Mouse (Mus musculus): ENCODE data around the gene Fcrlb. TPM values are rescaled to one million over a fixed set of nuclear protein-coding genes. Genes with fewer than 3 reads are reported as not detected.

Fcrlb gene
- polyA plus RNA-seq, 1 experiment from 2014 or later, result 0.32 TPM

DNA sequence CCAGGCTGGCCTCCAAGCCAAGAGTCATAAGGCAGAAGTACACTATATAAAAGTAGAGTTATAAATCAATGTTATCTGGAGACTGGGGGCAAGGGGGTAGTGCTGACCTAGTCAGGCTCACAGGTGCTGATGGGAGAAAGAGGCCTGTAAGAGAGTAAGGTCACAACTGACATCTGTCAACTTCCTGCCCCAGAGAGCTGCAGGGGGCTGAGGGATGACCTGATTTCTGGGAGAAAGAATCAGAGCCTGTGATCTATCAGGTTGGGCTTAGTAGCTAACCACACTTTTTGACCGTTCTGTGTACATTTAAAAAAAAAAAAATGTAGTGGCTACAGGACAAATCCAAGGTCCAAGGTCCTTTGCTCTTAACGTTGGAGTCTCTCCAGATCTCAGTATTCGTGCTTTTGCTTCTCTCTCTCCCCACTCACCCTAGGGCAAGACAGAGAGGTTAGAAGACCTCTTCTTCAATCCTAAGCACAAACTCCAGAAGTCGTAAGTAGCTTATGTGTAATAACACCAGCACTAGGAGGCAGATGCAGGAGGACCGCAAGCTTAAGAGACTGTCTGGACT is 29.7 kb downstream of the Fcrlb start:
- WGBS, result 73% methylated on average over 5 of the region's 5 CpGs
- H3K27ac ChIP-seq, result 0 out of 2 replicates have a peak overlapping the region, but pooled peaks have one; percentile 28
- TF ChIP-seq CTCF (IDR thresholded peaks at IDR 0.05; ENCODE audit: low read depth), result no peak

DNA sequence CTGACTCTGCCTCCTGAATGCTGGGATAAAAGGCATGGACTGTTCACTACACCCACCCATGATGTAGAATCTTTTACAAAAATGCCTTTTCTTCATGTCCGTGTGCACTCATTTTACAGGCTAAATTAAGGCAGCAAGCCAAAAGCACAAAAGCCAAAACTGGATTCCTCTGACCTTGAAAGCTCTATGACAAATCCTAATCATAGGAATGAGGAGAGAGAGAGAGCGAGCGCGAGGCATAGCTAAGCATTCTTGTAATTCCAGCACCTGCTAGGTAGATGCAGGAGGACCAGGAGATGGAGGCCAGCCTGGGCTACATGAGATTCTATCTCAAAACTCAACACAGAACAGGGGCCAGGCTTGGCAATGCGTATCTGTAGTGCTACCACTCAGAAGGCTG is 35.8 kb downstream of the Fcrlb start:
- Histone ChIP-seq H3K9me3 (replicated peaks; ENCODE audit: low read length) (no peaks in the 10 kb centered on the region), H3K27ac (no peak overlapping the region), H3K36me3 (ENCODE audit: insufficient read depth, low read length) (peaks cover 18% of the 10 kb centered on the region), H3K4me2 (ENCODE audit: low read length) (no peak overlapping the region), H3K4me1 (replicated peaks; ENCODE audit: insufficient read depth, low read length) (no peaks in the 10 kb centered on the region), H3K9ac (ENCODE audit: low read depth, low read length) (no peak overlapping the region), H3K4me3 (replicated peaks; ENCODE audit: low read depth, low read length) (no peak overlapping the region), H3K27me3 (ENCODE audit: insufficient read depth, low read length) (no peaks in the 10 kb centered on the region)
- no peak for ATAC-seq (replicated peaks; ENCODE audit: low FRiP score, low read depth)
- DNase-seq (ENCODE audit: low spot score), result no peak
- 93% methylated on average over 5 of the region's 5 CpGs for WGBS
- TF ChIP-seq CTCF (IDR thresholded peaks at IDR 0.05; ENCODE audit: low read depth), result no peak

More for the DNA sequence above, 29.7 kb downstream of the Fcrlb start:
- Histone ChIP-seq H3K4me1 (replicated peaks; ENCODE audit: insufficient read depth, low read length) (no peaks in the 10 kb centered on the region), H3K9ac (ENCODE audit: low read depth, low read length) (no peak overlapping the region), H3K27me3 (ENCODE audit: insufficient read depth, low read length) (no peaks in the 10 kb centered on the region), H3K4me2 (ENCODE audit: low read length) (no peak overlapping the region), H3K9me3 (replicated peaks; ENCODE audit: low read length) (no peaks in the 10 kb centered on the region), H3K4me3 (replicated peaks; ENCODE audit: low read depth, low read length) (no peak overlapping the region), H3K36me3 (ENCODE audit: insufficient read depth, low read length) (peaks cover 8% of the 10 kb centered on the region; the same call in 1 of the 2 replicates)
- DNase-seq (ENCODE audit: low spot score), result no peak
- ATAC-seq (replicated peaks; ENCODE audit: low FRiP score, low read depth), result no peak

DNA sequence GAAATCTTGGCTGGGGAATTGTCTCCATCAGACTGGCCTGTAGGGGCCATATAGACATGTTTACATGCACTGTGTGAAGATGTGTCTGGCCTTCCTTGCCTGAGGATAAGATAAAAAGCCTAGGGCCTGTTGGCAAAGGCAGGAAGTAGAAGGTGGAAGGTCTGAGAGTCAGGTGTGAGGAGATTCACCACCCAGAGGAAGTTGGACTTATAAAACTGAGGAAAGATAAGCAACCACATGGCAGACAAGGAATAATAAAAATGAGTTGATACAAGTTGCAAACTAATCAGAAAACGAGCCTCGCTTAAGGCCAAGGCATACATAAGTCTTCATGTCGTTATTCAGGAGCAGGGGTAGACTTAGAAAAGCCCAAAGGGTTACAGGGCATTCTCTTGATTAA is 37.1 kb downstream of the Fcrlb start:
- H3K9ac ChIP-seq (ENCODE audit: low read depth, low read length), result no peak overlapping the region
- WGBS, result 57% methylated on average over 3 of the region's 3 CpGs
- peaks cover 18% of the 10 kb centered on the region for H3K36me3 ChIP-seq (ENCODE audit: insufficient read depth, low read length)
- no peak for TF ChIP-seq CTCF (IDR thresholded peaks at IDR 0.05; ENCODE audit: low read depth)
- no peaks in the 10 kb centered on the region for H3K9me3 ChIP-seq (replicated peaks; ENCODE audit: low read length)
- no peak for ATAC-seq (replicated peaks; ENCODE audit: low FRiP score, low read depth)
- H3K4me1 ChIP-seq (replicated peaks; ENCODE audit: insufficient read depth, low read length), result no peaks in the 10 kb centered on the region
- H3K4me3 ChIP-seq (replicated peaks; ENCODE audit: low read depth, low read length), result no peak overlapping the region
- H3K27ac ChIP-seq, result no peak overlapping the region
- H3K27me3 ChIP-seq (ENCODE audit: insufficient read depth, low read length), result no peaks in the 10 kb centered on the region
- DNase-seq (ENCODE audit: low spot score), result no peak
- no peak overlapping the region for H3K4me2 ChIP-seq (ENCODE audit: low read length)

DNA sequence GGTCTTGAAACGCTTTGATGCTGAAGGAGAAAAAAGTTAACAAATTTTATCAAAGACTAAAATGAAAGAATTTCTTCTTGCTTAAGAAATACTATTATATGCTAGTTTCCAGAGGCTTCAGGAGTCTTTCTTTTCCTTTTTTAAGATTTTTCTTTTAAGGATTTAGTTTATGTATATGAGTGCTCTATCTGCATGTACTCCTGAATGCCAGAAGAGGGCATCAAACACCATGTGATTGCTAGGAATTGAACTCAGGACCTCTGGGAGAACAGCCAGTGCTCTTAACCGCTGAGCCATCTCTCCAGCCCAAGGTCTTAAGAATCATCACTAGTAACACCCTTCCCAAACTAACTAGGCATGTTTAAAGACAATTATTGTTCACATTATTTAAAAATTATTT is 40.8 kb downstream of the Fcrlb start:
- no peaks in the 10 kb centered on the region for H3K27me3 ChIP-seq (ENCODE audit: insufficient read depth, low read length)
- peak; percentile 30; the same call in 1 of the 2 replicates for TF ChIP-seq CTCF (IDR thresholded peaks at IDR 0.05; ENCODE audit: low read depth)
- H3K27ac ChIP-seq, result no peak overlapping the region
- no peaks in the 10 kb centered on the region for H3K9me3 ChIP-seq (replicated peaks; ENCODE audit: low read length)
- DNase-seq (ENCODE audit: low spot score) (no peak), ATAC-seq (replicated peaks; ENCODE audit: low FRiP score, low read depth) (no peak)
- 91% methylated on average over 2 of the region's 2 CpGs for WGBS
- H3K4me3 ChIP-seq (replicated peaks; ENCODE audit: low read depth, low read length), result no peak overlapping the region
- no peaks in the 10 kb centered on the region; the same call in 1 of the 2 replicates for H3K4me1 ChIP-seq (replicated peaks; ENCODE audit: insufficient read depth, low read length)
- H3K9ac ChIP-seq (ENCODE audit: low read depth, low read length), result no peak overlapping the region
- peaks cover 9% of the 10 kb centered on the region; the same call in 1 of the 2 replicates for H3K36me3 ChIP-seq (ENCODE audit: insufficient read depth, low read length)
- no peak overlapping the region for H3K4me2 ChIP-seq (ENCODE audit: low read length)

DNA sequence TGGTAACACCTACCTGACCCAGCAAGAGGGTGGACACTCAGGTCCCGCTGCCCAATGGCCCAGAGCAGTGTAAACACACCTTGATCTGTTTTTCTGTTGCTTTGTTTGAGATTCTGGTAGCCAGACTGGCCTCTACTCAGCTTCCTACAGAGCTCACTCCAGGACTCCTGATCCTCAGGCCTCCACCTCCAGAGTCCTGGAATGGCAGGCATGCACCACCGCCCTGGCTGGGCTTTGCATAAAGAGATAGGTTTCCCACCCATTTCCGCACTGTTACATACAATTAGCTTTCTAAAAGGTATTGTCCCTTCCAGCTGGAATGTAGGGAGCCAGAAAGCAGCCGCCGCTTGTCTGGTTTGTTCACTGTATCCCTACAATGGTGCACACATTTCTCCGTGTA is 41.3 kb downstream of the Fcrlb start:
- H3K4me1 ChIP-seq (replicated peaks; ENCODE audit: insufficient read depth, low read length), result no peaks in the 10 kb centered on the region; the same call in 1 of the 2 replicates
- WGBS, result 86% methylated on average over 6 of the region's 6 CpGs

DNA sequence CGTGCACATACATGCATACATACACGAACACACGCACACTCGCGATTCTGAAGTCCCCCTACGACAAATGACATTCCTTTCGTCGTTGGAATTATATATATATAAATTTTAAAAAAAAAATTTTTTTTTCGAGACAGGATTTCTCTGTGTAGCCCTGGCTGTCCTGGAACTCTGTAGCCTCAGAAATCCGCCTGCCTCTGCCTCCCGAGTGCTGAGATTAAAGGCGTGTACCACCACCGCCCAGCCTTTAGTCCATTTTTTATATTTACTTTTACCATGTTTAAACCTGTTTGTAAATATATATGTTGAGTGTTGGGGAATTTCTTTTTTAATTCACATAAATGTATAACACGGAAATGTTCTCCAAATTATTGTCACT is 43.8 kb downstream of the Fcrlb start:
- H3K27ac ChIP-seq, result no peak overlapping the region
- H3K4me1 ChIP-seq (replicated peaks; ENCODE audit: insufficient read depth, low read length), result no peaks in the 10 kb centered on the region; the same call in 1 of the 2 replicates
- ATAC-seq (replicated peaks; ENCODE audit: low FRiP score, low read depth) (0 out of 2 replicates have a peak, but pooled peaks have one; percentile 12), DNase-seq (ENCODE audit: low spot score) (no peak)
- 17% methylated on average over 14 of the region's 14 CpGs for WGBS
- peak overlapping the region; percentile 75 for H3K9ac ChIP-seq (ENCODE audit: low read depth, low read length)
- peak overlapping the region; percentile 87 for H3K4me2 ChIP-seq (ENCODE audit: low read length)
- no peaks in the 10 kb centered on the region for H3K9me3 ChIP-seq (replicated peaks; ENCODE audit: low read length)
- 0 out of 2 replicates have a peak, but pooled peaks cover under 1% of the 10 kb centered on the region for H3K36me3 ChIP-seq (ENCODE audit: insufficient read depth, low read length)
- no peak for TF ChIP-seq CTCF (IDR thresholded peaks at IDR 0.05; ENCODE audit: low read depth)
- no peaks in the 10 kb centered on the region for H3K27me3 ChIP-seq (ENCODE audit: insufficient read depth, low read length)
- H3K4me3 ChIP-seq (replicated peaks; ENCODE audit: low read depth, low read length), result peak overlapping the region; percentile 88

More for the DNA sequence above, 41.3 kb downstream of the Fcrlb start:
- Histone ChIP-seq H3K36me3 (ENCODE audit: insufficient read depth, low read length) (peaks cover 9% of the 10 kb centered on the region; the same call in 1 of the 2 replicates), H3K9ac (ENCODE audit: low read depth, low read length) (no peak overlapping the region), H3K4me3 (replicated peaks; ENCODE audit: low read depth, low read length) (no peak overlapping the region), H3K27me3 (ENCODE audit: insufficient read depth, low read length) (no peaks in the 10 kb centered on the region), H3K27ac (no peak overlapping the region), H3K4me2 (ENCODE audit: low read length) (no peak overlapping the region), H3K9me3 (replicated peaks; ENCODE audit: low read length) (no peaks in the 10 kb centered on the region)
- no peak for DNase-seq (ENCODE audit: low spot score)
- no peak for TF ChIP-seq CTCF (IDR thresholded peaks at IDR 0.05; ENCODE audit: low read depth)
- no peak for ATAC-seq (replicated peaks; ENCODE audit: low FRiP score, low read depth)
